Mouse (Mus musculus) layer of hippocampus, postnatal 14 days (tissue): ENCODE data around the gene Zc3h14. TPM values are rescaled to one million over a fixed set of nuclear protein-coding genes. Genes with fewer than 3 reads are reported as not detected.

Source experiments
- DNase-seq, 2 experiments: peaks; one replicate each; pipeline ENCODE4 v3.0.0; 2021 to 2022; ENCODE audit warnings: low spot score in 2 of 2, mixed read lengths in 1 of 2
- total RNA-seq, 2 experiments: library from RNA; stranded (reverse); gene quantifications; 2 replicates each; pipeline ENCODE4 v1.2.3; 2021

Zc3h14 gene
- total RNA-seq, 2 experiments from 2014 or later = 94.8 to 95.8 TPM

- no peak for DNase-seq
These were observed 9.6 kb upstream of the Zc3h14 start, which contains the start of gene Ptpn21 for GRCm38 (mm10) chr12:98736951-98737800. Gene Ptpn21 (minus strand): TSS chr12:98737405.

GRCm38 (mm10) chr12:98737801-98738350, 8.9 kb upstream of the Zc3h14 start:
- no peak for DNase-seq

GRCm38 (mm10) chr12:98741011-98741501, 5.7 kb upstream of the Zc3h14 start:
- DNase-seq = no peak

GRCm38 (mm10) chr12:98745626-98746025, 1.1 kb upstream of the Zc3h14 start:
- no peak for DNase-seq

GRCm38 (mm10) chr12:98746131-98746530, 633 bp upstream of the Zc3h14 start:
- DNase-seq = no peak

- DNase-seq = no peak
These were observed 603 bp downstream of the Zc3h14 start for GRCm38 (mm10) chr12:98747380-98747753.

- DNase-seq = no peak
These were observed 10.9 kb downstream of the Zc3h14 start for GRCm38 (mm10) chr12:98757636-98758035.

- no peak for DNase-seq
These were observed 12.9 kb downstream of the Zc3h14 start for GRCm38 (mm10) chr12:98759700-98760099.

GRCm38 (mm10) chr12:98766241-98766640, 19.5 kb downstream of the Zc3h14 start:
- no peak for DNase-seq

- DNase-seq = no peak
These were observed 30.7 kb downstream of the Zc3h14 start for GRCm38 (mm10) chr12:98777509-98777908.

- peak; percentile 24 to 41 for DNase-seq
These were observed 32.4 kb downstream of the Zc3h14 start for GRCm38 (mm10) chr12:98779148-98779547.

GRCm38 (mm10) chr12:98784251-98784650, 37.5 kb downstream of the Zc3h14 start:
- no peak for DNase-seq

- DNase-seq = no peak
These were observed 49.1 kb downstream of the Zc3h14 start for GRCm38 (mm10) chr12:98795731-98796318.

GRCm38 (mm10) chr12:98800334-98800733, 53.6 kb downstream of the Zc3h14 start:
- DNase-seq = no peak

- no peak for DNase-seq
These were observed 55.5 kb downstream of the Zc3h14 start for GRCm38 (mm10) chr12:98802245-98802644.

- DNase-seq = no peak
These were observed 57.4 kb downstream of the Zc3h14 start for GRCm38 (mm10) chr12:98804078-98804748.

GRCm38 (mm10) chr12:98820781-98821180, 74.0 kb downstream of the Zc3h14 start:
- no peak for DNase-seq

GRCm38 (mm10) chr12:98831122-98831521, 84.4 kb downstream of the Zc3h14 start:
- no peak for DNase-seq

GRCm38 (mm10) chr12:98832929-98833598, 86.3 kb downstream of the Zc3h14 start:
- DNase-seq = no peak

- DNase-seq = no peak
These were observed 87.1 kb downstream of the Zc3h14 start for GRCm38 (mm10) chr12:98833901-98834300.

- DNase-seq = no peak
These were observed 88.1 kb downstream of the Zc3h14 start for GRCm38 (mm10) chr12:98834879-98835278.
